Mouse (Mus musculus) lung, postnatal 0 days (tissue): ENCODE results near the gene Zfp385b.

Source experiments
- CTCF ChIP-seq: IDR thresholded peaks from 2 replicates; pipeline ENCODE4 v1.5.1; 2016; ENCODE audit warnings: antibody characterized with exemption, mild to moderate bottlenecking
- EP300 ChIP-seq: IDR thresholded peaks from 2 replicates; pipeline ENCODE4 v1.6.1; 2016; ENCODE audit warnings: antibody characterized with exemption, mild to moderate bottlenecking, control low read depth

- TF ChIP-seq CTCF: no peak
- TF ChIP-seq EP300: no peak
These were observed 187.8 kb downstream of the Zfp385b start for GRCm38 (mm10) chr2:77631606-77632005.
